30 mouse cellular contexts compared by ENCODE assay signal in genomic region chr7:39732790-39733189, GRCm38 (mm10).
"Had no signal": no experiment of that assay in that cellular context is flagged by ENCODE, and none has a peak within 500 bp of the region (broad histone marks: within the 10 kb centered on the region; RNA-seq: fewer than 3 reads in every experiment).

No protein-coding gene starts in this region.

- H3K4me2 ChIP-seq: limb, embryonic 12.5 days; limb, embryonic 13.5 days; limb, embryonic 15.5 days; liver, embryonic 11.5 days; liver, embryonic 12.5 days; liver, embryonic 13.5 days; liver, embryonic 15.5 days; lung, embryonic 14.5 days; lung, embryonic 15.5 days; midbrain, embryonic 11.5 days; midbrain, embryonic 12.5 days; midbrain, embryonic 13.5 days; midbrain, embryonic 15.5 days; neural tube, embryonic 12.5 days had no signal

- DNase-seq: left cerebral cortex, postnatal 4 days; liver; liver, embryonic 13.5 days; liver, postnatal 0 days; lung, adult 18-20 months; lung, adult 2 months; lung, embryonic 14.5 days; lung, postnatal 10 days; lung, postnatal 14 days; lung, postnatal 36 days; lung, postnatal 4 days; midbrain, embryonic 14.5 days had no signal

- H3K4me1 ChIP-seq: limb, embryonic 10.5 days; limb, embryonic 12.5 days; limb, embryonic 13.5 days; limb, embryonic 15.5 days; liver, embryonic 12.5 days; liver, embryonic 13.5 days; liver, embryonic 15.5 days; lung, embryonic 15.5 days; megakaryocyte, embryonic 14.5 days had no signal

- H3K4me3 ChIP-seq: limb, embryonic 10.5 days; limb, embryonic 12.5 days; limb, embryonic 13.5 days; limb, embryonic 15.5 days; liver, embryonic 12.5 days; liver, embryonic 13.5 days; liver, embryonic 15.5 days; lung, embryonic 15.5 days; megakaryocyte, embryonic 14.5 days; midbrain, embryonic 10.5 days; midbrain, embryonic 12.5 days; midbrain, embryonic 13.5 days; midbrain, embryonic 15.5 days; myocyte; neural tube, embryonic 12.5 days had no signal

- H3K27ac ChIP-seq: limb, embryonic 10.5 days; limb, embryonic 12.5 days; limb, embryonic 13.5 days; limb, embryonic 15.5 days; liver, embryonic 12.5 days; liver, embryonic 13.5 days; liver, embryonic 14.5 days; liver, embryonic 15.5 days; lung, embryonic 15.5 days; macrophage; midbrain, embryonic 10.5 days; midbrain, embryonic 12.5 days; midbrain, embryonic 13.5 days; midbrain, embryonic 15.5 days; neural tube, embryonic 12.5 days had no signal

- H3K36me3 ChIP-seq: limb, embryonic 10.5 days; limb, embryonic 12.5 days; limb, embryonic 13.5 days; limb, embryonic 15.5 days; liver, embryonic 12.5 days; liver, embryonic 13.5 days; liver, embryonic 15.5 days; lung, embryonic 15.5 days; midbrain, embryonic 10.5 days; midbrain, embryonic 12.5 days; midbrain, embryonic 13.5 days; midbrain, embryonic 15.5 days; neural tube, embryonic 12.5 days had no signal

- H3K9me3 ChIP-seq: limb, embryonic 10.5 days; limb, embryonic 12.5 days; limb, embryonic 13.5 days; limb, embryonic 15.5 days; liver, embryonic 12.5 days; liver, embryonic 13.5 days; liver, embryonic 15.5 days; lung, embryonic 15.5 days; midbrain, embryonic 10.5 days; midbrain, embryonic 12.5 days; midbrain, embryonic 13.5 days; midbrain, embryonic 15.5 days; neural tube, embryonic 12.5 days had no signal

- H3K9ac ChIP-seq: limb, embryonic 12.5 days; limb, embryonic 13.5 days; limb, embryonic 15.5 days; liver, embryonic 12.5 days; liver, embryonic 13.5 days; liver, embryonic 14.5 days; liver, embryonic 15.5 days; liver, postnatal 0 days; lung, embryonic 14.5 days; lung, embryonic 15.5 days; midbrain, embryonic 12.5 days; midbrain, embryonic 13.5 days; midbrain, embryonic 15.5 days; neural tube, embryonic 12.5 days had no signal

- H3K27me3 ChIP-seq: limb, embryonic 12.5 days; limb, embryonic 13.5 days; limb, embryonic 15.5 days; liver, embryonic 12.5 days; liver, embryonic 13.5 days; liver, embryonic 15.5 days; lung, embryonic 15.5 days; megakaryocyte, embryonic 14.5 days; midbrain, embryonic 15.5 days; neural tube, embryonic 12.5 days had no signal
